Mouse (Mus musculus): ENCODE results near the gene Tcp10c. TPM values are rescaled to one million over a fixed set of nuclear protein-coding genes. Genes with fewer than 3 reads are reported as not detected.
"Not testable (repeated sequence)": the region's sequence is repeated elsewhere in the genome, so short reads cannot be mapped to it uniquely, and the experiment has no call there.

Tcp10c gene
- polyA plus RNA-seq, 1 experiment from 2014 or later, result not detected

DNA sequence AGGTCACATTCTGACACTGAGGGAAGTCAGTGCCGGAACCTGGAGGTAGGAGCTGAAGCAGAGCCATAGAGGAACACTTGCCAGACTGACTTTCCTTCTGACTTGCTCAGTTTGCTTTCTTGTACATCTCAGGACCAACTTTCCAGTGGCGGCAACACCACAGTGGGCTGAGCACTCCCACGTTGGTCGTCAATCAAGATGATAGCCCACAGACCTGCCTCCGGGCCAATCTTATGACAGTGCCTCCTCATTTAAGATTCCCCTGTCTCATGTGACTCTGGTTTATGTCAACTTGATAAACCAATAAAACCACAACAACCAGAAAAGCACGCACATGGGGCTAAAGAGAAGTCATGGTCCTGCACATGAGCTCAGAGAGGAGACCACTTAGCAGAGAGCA lies 52.3 kb downstream of the Tcp10c start:
- not testable (repeated sequence) for H3K9me3 ChIP-seq (ENCODE audit: low read length); ATAC-seq; H3K36me3 ChIP-seq (ENCODE audit: insufficient read depth, low read length); DNase-seq (ENCODE audit: low spot score); H3K27ac ChIP-seq (ENCODE audit: low read length); H3K4me3 ChIP-seq (ENCODE audit: low read depth, low read length); H3K4me2 ChIP-seq (replicated peaks; ENCODE audit: low read depth, low read length); H3K9ac ChIP-seq (replicated peaks; ENCODE audit: low read depth); H3K27me3 ChIP-seq (replicated peaks; ENCODE audit: insufficient read depth, low read length); H3K4me1 ChIP-seq (ENCODE audit: insufficient read depth, low read depth, low read length)
- WGBS, result 87% methylated on average over 5 of the region's 6 CpGs

DNA sequence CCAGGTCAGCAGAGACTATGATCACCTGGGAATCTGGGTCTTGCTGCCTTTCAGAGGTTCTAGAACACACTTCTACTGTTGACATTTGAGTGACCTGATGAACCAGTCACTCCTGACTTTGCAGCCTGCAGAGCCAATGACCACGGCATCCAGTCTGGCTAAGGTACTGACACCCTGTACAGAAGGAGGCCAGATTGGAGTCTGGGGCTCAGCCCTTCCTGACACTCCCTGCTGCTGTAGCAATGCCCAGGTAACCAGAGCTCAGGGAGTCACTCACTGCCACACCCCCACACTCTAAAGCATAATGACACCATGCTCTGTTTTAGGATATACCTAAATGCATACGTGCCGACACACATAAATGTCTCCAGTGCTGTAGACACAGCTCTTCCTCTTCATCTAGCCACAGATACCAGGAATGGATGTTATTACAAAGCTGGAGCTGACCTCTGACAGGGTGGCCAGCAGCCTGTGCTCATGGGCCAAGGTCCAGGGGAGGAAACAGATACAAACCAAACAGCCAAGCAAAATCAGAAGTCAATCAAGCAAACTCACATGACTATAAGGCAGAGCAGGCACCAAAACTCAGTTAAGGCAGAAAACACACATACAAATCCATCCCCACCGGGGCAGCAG lies 53.4 kb downstream of the Tcp10c start:
- H3K9me3 ChIP-seq (ENCODE audit: low read length); H3K4me3 ChIP-seq (ENCODE audit: low read depth, low read length); DNase-seq (ENCODE audit: low spot score); H3K36me3 ChIP-seq (ENCODE audit: insufficient read depth, low read length); H3K27ac ChIP-seq (ENCODE audit: low read length); H3K9ac ChIP-seq (replicated peaks; ENCODE audit: low read depth); H3K27me3 ChIP-seq (replicated peaks; ENCODE audit: insufficient read depth, low read length); H3K4me2 ChIP-seq (replicated peaks; ENCODE audit: low read depth, low read length); H3K4me1 ChIP-seq (ENCODE audit: insufficient read depth, low read depth, low read length): not testable (repeated sequence)
- WGBS, result 94% methylated on average over 3 of the region's 4 CpGs
- peak; percentile 21; the same call in 1 of the 2 replicates for ATAC-seq

DNA sequence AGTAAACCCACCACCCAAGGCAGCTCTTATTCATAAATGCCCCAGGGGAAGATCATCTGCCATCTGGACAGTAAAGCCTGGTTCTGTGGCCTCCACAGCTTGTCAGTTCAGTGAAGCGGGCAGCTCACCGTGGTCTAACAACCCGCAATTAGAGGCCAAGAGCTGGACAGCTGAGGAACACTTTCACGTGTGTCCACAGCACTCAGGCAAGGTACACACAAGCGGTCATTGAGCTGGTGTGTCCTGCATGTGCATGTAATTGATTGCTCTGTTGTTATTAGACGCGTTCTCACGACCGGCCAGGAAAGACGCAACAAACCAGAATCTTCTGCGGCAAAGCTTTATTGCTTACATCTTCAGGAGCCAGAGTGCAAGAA lies 53.9 kb downstream of the Tcp10c start:
- not testable (repeated sequence) for H3K27me3 ChIP-seq (replicated peaks; ENCODE audit: insufficient read depth, low read length); H3K4me2 ChIP-seq (replicated peaks; ENCODE audit: low read depth, low read length); DNase-seq (ENCODE audit: low spot score); H3K27ac ChIP-seq (ENCODE audit: low read length); H3K4me1 ChIP-seq (ENCODE audit: insufficient read depth, low read depth, low read length); H3K4me3 ChIP-seq (ENCODE audit: low read depth, low read length); ATAC-seq; H3K36me3 ChIP-seq (ENCODE audit: insufficient read depth, low read length); H3K9ac ChIP-seq (replicated peaks; ENCODE audit: low read depth); H3K9me3 ChIP-seq (ENCODE audit: low read length)
- 92% methylated on average over 8 of the region's 11 CpGs for WGBS

DNA sequence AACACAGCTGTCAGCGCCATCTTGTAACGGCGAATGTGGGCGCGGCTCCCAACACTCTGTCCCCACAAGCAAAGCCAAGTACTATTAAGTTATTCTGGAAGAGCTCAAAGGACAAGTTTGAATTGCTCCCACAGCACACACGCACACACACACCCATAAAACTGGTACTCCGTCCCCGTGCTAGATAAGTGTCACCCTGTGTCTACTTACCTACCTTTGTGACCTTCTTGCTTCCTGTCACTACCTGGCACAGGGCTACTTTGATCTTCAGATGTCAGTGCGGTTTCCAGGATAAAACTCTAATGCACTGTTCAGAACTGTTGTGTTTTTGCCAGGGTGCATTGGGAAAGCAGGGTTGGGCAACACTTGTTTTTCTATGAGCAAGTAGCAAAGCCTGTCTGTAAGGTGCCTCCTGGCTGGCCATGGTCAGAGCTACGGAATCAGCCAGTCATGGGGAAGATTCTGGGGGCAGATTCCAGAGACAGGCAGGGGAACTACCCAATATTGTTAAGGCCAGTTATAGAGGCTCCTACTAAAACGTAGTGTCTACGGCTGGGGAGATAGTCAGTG lies 66.7 kb downstream of the Tcp10c start:
- not testable (repeated sequence) for DNase-seq (ENCODE audit: low spot score); ATAC-seq; H3K27ac ChIP-seq (ENCODE audit: low read length); H3K27me3 ChIP-seq (replicated peaks; ENCODE audit: insufficient read depth, low read length); H3K4me1 ChIP-seq (ENCODE audit: insufficient read depth, low read depth, low read length); H3K36me3 ChIP-seq (ENCODE audit: insufficient read depth, low read length); H3K4me2 ChIP-seq (replicated peaks; ENCODE audit: low read depth, low read length); H3K9ac ChIP-seq (replicated peaks; ENCODE audit: low read depth); H3K9me3 ChIP-seq (ENCODE audit: low read length); H3K4me3 ChIP-seq (ENCODE audit: low read depth, low read length)
- 93% methylated on average over 9 of the region's 12 CpGs for WGBS

DNA sequence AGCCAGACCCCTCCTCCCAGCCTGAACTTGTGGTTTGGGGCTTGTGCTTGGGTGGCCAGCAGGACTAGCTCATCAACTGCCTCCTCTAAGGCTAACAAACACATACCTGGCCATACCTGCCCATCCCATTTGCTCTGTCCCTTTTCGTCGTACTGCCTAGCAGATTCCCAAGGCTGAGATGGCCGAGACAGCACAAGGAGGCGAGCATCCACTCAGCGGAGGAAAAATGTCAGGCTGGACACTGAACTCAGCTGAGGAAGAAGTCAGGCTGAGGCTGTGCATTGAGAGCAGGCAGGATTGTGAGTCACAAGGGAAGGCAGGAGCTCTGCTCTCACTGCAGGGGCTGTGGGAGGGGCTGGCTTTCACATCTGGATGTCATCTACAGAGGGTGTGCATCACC lies 68.3 kb downstream of the Tcp10c start:
- not testable (repeated sequence) for H3K36me3 ChIP-seq (ENCODE audit: insufficient read depth, low read length); ATAC-seq; H3K4me1 ChIP-seq (ENCODE audit: insufficient read depth, low read depth, low read length); H3K27me3 ChIP-seq (replicated peaks; ENCODE audit: insufficient read depth, low read length); H3K27ac ChIP-seq (ENCODE audit: low read length); H3K4me3 ChIP-seq (ENCODE audit: low read depth, low read length); H3K4me2 ChIP-seq (replicated peaks; ENCODE audit: low read depth, low read length); H3K9me3 ChIP-seq (ENCODE audit: low read length); DNase-seq (ENCODE audit: low spot score); H3K9ac ChIP-seq (replicated peaks; ENCODE audit: low read depth)
- WGBS, result 83% methylated on average over 5 of the region's 5 CpGs

DNA sequence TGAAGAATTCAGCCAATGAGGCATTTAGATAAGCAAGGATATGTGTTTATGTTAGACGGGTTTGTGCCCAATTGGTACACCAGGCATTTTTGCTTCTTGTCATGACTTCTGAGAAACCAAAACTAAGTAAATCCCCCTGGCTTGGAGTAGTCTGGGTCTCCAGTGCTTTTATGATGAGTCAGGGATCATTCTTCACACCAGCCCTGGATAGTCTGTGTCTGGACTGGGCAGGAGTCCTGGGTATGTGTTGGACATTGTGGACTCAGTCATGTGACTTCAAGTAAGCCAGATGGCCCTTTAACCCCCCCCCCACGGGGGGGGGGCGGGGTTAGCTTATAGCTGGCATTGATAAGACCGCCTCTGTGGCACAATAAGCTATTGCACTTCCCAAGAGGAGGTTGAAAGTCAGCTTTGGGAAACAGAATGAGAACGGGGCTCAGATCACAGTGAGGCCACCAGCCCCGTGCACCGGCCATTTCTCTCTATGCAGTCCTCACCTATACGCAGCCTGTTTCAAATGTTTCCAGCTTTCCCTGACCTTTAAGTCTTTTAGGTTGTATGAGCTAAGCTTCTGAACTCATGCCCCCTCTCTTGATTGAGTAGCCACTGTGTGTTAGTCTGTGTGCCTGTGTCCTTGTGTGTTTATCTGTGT lies 69.1 kb downstream of the Tcp10c start:
- H3K4me2 ChIP-seq (replicated peaks; ENCODE audit: low read depth, low read length); H3K4me3 ChIP-seq (ENCODE audit: low read depth, low read length); H3K9ac ChIP-seq (replicated peaks; ENCODE audit: low read depth); H3K9me3 ChIP-seq (ENCODE audit: low read length); H3K36me3 ChIP-seq (ENCODE audit: insufficient read depth, low read length); DNase-seq (ENCODE audit: low spot score); H3K27me3 ChIP-seq (replicated peaks; ENCODE audit: insufficient read depth, low read length); H3K4me1 ChIP-seq (ENCODE audit: insufficient read depth, low read depth, low read length); H3K27ac ChIP-seq (ENCODE audit: low read length): not testable (repeated sequence)
- ATAC-seq, result peak; percentile 37
- 63% methylated on average over 8 of the region's 8 CpGs for WGBS

DNA sequence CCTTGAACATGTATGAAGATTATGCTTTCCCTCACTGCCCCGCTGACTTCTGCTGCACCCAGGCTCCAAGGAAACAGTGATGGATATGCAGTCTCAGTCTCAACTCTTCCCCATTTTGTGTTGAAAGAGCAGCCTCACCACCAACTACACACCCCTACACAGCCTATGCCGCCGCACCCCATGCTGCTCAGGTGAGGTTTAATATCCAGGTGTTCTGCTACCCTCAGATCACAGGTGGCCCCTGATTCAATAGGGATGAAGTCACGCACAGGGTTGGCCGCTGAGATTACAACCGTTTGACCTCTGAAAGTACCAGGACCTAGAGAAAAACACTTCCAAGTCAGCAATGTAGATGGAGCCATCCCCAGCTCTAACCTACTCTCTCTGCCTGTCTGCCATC lies 69.9 kb downstream of the Tcp10c start:
- 0 out of 2 replicates have a peak, but pooled peaks have one; percentile 12 for ATAC-seq
- 82% methylated on average over 6 of the region's 6 CpGs for WGBS

DNA sequence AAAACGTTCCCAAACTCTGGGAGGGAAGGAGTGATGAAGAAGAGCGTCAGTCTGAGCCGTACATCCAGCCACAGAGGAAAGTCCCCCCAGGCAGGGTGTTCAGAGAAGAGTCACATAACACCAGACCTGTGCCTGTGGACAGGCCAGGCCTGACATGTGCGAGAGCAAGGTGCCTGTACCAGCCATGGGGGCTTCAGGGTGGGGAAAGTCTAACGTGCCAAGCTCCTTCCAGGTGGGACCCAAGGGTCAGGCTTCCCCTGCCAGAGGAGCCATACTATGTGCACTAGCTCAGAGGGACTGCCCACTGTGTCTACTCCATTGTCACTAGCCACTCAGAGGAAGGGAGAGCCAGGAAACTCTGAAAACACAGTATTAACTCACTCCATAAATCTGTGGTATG lies 71.3 kb downstream of the Tcp10c start:
- not testable (repeated sequence) for H3K27me3 ChIP-seq (replicated peaks; ENCODE audit: insufficient read depth, low read length); ATAC-seq
- 84% methylated on average over 2 of the region's 5 CpGs for WGBS

More for the DNA sequence above, 69.9 kb downstream of the Tcp10c start:
- H3K4me2 ChIP-seq (replicated peaks; ENCODE audit: low read depth, low read length); H3K9me3 ChIP-seq (ENCODE audit: low read length); H3K4me3 ChIP-seq (ENCODE audit: low read depth, low read length); H3K9ac ChIP-seq (replicated peaks; ENCODE audit: low read depth); DNase-seq (ENCODE audit: low spot score); H3K36me3 ChIP-seq (ENCODE audit: insufficient read depth, low read length); H3K27me3 ChIP-seq (replicated peaks; ENCODE audit: insufficient read depth, low read length); H3K4me1 ChIP-seq (ENCODE audit: insufficient read depth, low read depth, low read length); H3K27ac ChIP-seq (ENCODE audit: low read length): not testable (repeated sequence)

DNA sequence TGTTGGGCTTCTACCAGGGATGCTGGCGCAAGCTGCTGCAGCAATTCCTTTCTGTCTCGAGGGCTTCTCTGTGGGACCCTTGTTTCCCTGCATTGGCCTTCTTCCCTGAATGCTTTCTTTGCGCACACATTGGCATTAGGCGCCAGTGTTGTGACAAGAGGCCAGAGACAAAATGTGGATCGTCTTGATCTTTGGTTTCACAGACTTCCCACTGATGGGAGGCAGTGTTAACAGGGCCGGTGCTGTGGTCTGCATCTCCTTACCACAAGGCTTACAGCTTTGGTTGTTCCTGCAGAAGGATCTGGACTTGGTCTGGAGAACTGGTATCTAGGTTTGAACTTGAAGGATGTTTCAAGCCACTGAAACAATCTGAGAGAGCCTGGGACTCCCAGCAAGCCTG lies 72.1 kb downstream of the Tcp10c start:
- H3K27me3 ChIP-seq (replicated peaks; ENCODE audit: insufficient read depth, low read length); H3K4me2 ChIP-seq (replicated peaks; ENCODE audit: low read depth, low read length); H3K9me3 ChIP-seq (ENCODE audit: low read length); H3K36me3 ChIP-seq (ENCODE audit: insufficient read depth, low read length); H3K4me1 ChIP-seq (ENCODE audit: insufficient read depth, low read depth, low read length); H3K4me3 ChIP-seq (ENCODE audit: low read depth, low read length); H3K9ac ChIP-seq (replicated peaks; ENCODE audit: low read depth); H3K27ac ChIP-seq (ENCODE audit: low read length); ATAC-seq; DNase-seq (ENCODE audit: low spot score): not testable (repeated sequence)
- WGBS, result 91% methylated on average over 4 of the region's 6 CpGs

More for the DNA sequence above, 71.3 kb downstream of the Tcp10c start:
- not testable (repeated sequence) for DNase-seq (ENCODE audit: low spot score); H3K9me3 ChIP-seq (ENCODE audit: low read length); H3K4me3 ChIP-seq (ENCODE audit: low read depth, low read length); H3K9ac ChIP-seq (replicated peaks; ENCODE audit: low read depth); H3K27ac ChIP-seq (ENCODE audit: low read length); H3K36me3 ChIP-seq (ENCODE audit: insufficient read depth, low read length); H3K4me2 ChIP-seq (replicated peaks; ENCODE audit: low read depth, low read length); H3K4me1 ChIP-seq (ENCODE audit: insufficient read depth, low read depth, low read length)

All from lung, postnatal 0 days (tissue).